Mouse (Mus musculus) embryonic facial prominence, embryonic 12.5 days (tissue): Measurements from ENCODE around the gene Mnat1. TPM values are rescaled to one million over a fixed set of nuclear protein-coding genes. Genes with fewer than 3 reads are reported as not detected.

Experiments used
- polyA plus RNA-seq: library from polyadenylated mRNA; unstranded; fragments of >200 nt; fragmentation: Nextera tagmentation; extraction: Ambion mirVana; gene quantifications from 2 replicates; pipeline ENCODE4 v1.2.1, GENCODE M21; 2016

The Mnat1 gene
- polyA plus RNA-seq, 1 experiment from 2014 or later: 39.5 TPM

Other genes starting within 250 kb of the Mnat1 start
- 5.8 and 8.3 TPM in 2 replicates for gene Six6, start 183.8 kb upstream of the Mnat1 start, polyA plus RNA-seq
- gene 4930447C04Rik, start 182.9 kb upstream of the Mnat1 start, polyA plus RNA-seq: 7.5 and 10.3 TPM in 2 replicates
- gene Six1, start 69.8 kb upstream of the Mnat1 start, polyA plus RNA-seq: 73.0 and 75.3 TPM in 2 replicates
- gene Six4, start 10.3 kb upstream of the Mnat1 start, polyA plus RNA-seq: 13.5 and 13.7 TPM in 2 replicates
- 18.1 and 18.6 TPM in 2 replicates for gene Trmt5, start 163.0 kb downstream of the Mnat1 start, polyA plus RNA-seq
- gene Slc38a6, start 163.1 kb downstream of the Mnat1 start, polyA plus RNA-seq: 15.0 and 17.2 TPM in 2 replicates